Mouse (Mus musculus) midbrain, postnatal 0 days (tissue): Measurements from ENCODE around the gene Aass. TPM values are rescaled to one million over a fixed set of nuclear protein-coding genes. Genes with fewer than 3 reads are reported as not detected.

Experiments
- ATAC-seq: fragments of 200-750 bp; cut with Nextera tagmentation; 2 replicates; pipeline ENCODE4 v1.8.0; 2017; ENCODE audit warnings: moderate number of reproducible peaks, mild to moderate bottlenecking, moderate TSS enrichment, moderate library complexity; ENCODE audit not compliant: low FRiP score
- DNase-seq: peaks from one replicate; pipeline ENCODE4 v3.0.0-alpha.2; 2015; ENCODE audit warnings: low spot score
- H3K27ac ChIP-seq: fragments of 300-500 bp; sonication (generic); 2 replicates; pipeline ENCODE4 v1.5.1; 2014; ENCODE audit warnings: low read depth, mild to moderate bottlenecking, low read length, mixed read lengths
- H3K27me3 ChIP-seq: fragments of 300-500 bp; sonication (generic); 2 replicates; pipeline ENCODE4 v1.6.1; 2014; ENCODE audit warnings: low read length, control low read depth, mixed read lengths; ENCODE audit not compliant: insufficient read depth
- H3K36me3 ChIP-seq: fragments of 300-500 bp; sonication (generic); 2 replicates; pipeline ENCODE4 v1.6.1; 2014; ENCODE audit warnings: low read length, control low read depth, mixed read lengths; ENCODE audit not compliant: insufficient read depth
- H3K4me1 ChIP-seq: fragments of 300-500 bp; sonication (generic); 2 replicates; pipeline ENCODE4 v1.6.1; 2014; ENCODE audit warnings: mild to moderate bottlenecking, control low read depth, antibody characterized with exemption, low read length, mixed read lengths; ENCODE audit not compliant: insufficient read depth
- H3K4me2 ChIP-seq: fragments of 300-500 bp; sonication (generic); 2 replicates; pipeline ENCODE4 v1.6.1; 2014; ENCODE audit warnings: low read depth, mild to moderate bottlenecking, low read length, mixed read lengths; ENCODE audit not compliant: poor library complexity, severe bottlenecking
- H3K4me3 ChIP-seq: fragments of 300-500 bp; sonication (generic); 2 replicates; pipeline ENCODE4 v1.5.1; 2014; ENCODE audit warnings: low read depth, mild to moderate bottlenecking, low read length, moderate library complexity
- H3K9ac ChIP-seq: fragments of 300-500 bp; sonication (generic); replicated peaks from 2 replicates; pipeline ENCODE4 v1.6.1; 2014; ENCODE audit warnings: mild to moderate bottlenecking, low read length, moderate library complexity, mixed read lengths; ENCODE audit not compliant: poor library complexity, severe bottlenecking
- H3K9me3 ChIP-seq: fragments of 300-500 bp; sonication (generic); 2 replicates; pipeline ENCODE4 v1.6.1; 2016; ENCODE audit warnings: low read length, control low read depth
- CTCF ChIP-seq: IDR thresholded peaks from 2 replicates; pipeline ENCODE4 v1.5.1; 2016; ENCODE audit warnings: antibody characterized with exemption, mild to moderate bottlenecking
- WGBS: fragments of 180-500 bp; shearing (Covaris S2); extraction: QIAGEN DNeasy Blood & Tissue Kit; methylation state at CpG from one replicate; pipeline ENCODE4 v1.1.7; 2014; 5-methylcytosine and 5-hydroxymethylcytosine counted together
- polyA plus RNA-seq: library from polyadenylated mRNA; unstranded; fragments of >200 nt; fragmentation: Nextera tagmentation; extraction: Ambion mirVana; gene quantifications from 2 replicates; pipeline ENCODE4 v1.2.1, GENCODE M21; 2015
- total RNA-seq: library from RNA; depleted of rRNA; stranded (reverse); fragments of >200 nt; gene quantifications from 2 replicates; pipeline ENCODE4 v1.2.3, GENCODE M21; 2014; rRNA removed

Aass gene
- total and polyA plus RNA-seq, 2 experiments from 2014 or later = 0.16 to 0.64 TPM

DNA sequence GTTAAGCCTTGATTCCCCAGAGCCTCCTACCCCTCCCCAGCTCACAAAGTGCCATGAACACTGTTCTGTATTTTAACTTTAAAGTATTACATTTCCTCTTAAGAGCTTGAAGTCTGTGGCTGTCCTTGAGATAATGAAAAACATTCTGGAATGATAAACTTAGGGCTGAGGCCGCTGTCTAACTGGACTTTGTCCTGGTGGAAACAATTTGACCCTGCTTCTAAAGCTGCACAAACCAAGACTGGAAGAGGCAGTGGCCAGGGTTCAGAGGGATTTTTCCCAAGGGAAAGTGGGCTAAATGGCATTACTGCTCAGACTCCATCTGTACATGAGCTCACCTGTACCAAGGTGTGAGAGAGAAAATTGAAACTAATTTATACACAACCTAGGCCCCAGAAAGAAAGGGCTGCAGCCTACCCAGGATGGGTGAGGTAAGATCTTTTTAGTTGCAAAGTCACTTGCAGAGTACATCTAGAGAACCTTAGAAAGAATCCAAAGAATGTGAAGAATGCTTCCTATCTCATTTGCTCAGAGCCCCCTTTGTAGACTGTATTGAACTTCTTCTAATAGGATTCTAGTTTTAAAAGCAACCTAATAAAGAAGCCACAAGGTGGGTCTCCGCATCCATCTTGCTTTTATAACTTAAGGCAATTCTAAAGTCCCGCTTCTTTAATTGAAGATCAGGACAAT, 52.6 kb downstream of the Aass start:
- Histone ChIP-seq H3K27ac (no peak overlapping the region), H3K9ac (no peak overlapping the region), H3K36me3 (no peaks in the 10 kb centered on the region), H3K4me3 (no peak overlapping the region), H3K4me2 (no peak overlapping the region), H3K27me3 (no peaks in the 10 kb centered on the region), H3K9me3 (no peaks in the 10 kb centered on the region), H3K4me1 (no peaks in the 10 kb centered on the region)
- TF ChIP-seq CTCF = no peak
- no peak for ATAC-seq
- DNase-seq = no peak
- 76% methylated on average over 3 of the region's 3 CpGs for WGBS

DNA sequence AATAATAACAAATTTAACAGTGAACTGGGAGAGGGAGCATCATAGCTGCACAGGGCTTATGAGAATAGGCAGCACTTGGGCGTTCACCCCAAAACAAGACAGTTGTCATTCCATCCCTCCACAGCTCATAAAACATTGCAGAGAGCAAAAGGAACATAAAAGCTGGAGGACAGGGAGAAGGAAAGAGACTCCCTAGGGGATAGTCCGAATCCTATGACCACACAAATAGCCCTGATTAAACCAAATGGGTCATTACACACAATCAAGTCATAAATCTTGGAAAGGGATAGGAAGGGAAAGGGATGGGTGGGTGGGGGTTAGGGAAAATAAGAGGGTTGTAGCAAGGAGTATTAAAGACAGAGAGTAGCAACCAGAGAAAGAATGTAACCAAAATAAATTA, 54.5 kb downstream of the Aass start:
- Histone ChIP-seq H3K4me1 (no peaks in the 10 kb centered on the region), H3K27ac (no peak overlapping the region), H3K36me3 (no peaks in the 10 kb centered on the region), H3K4me2 (no peak overlapping the region), H3K9me3 (no peaks in the 10 kb centered on the region), H3K4me3 (no peak overlapping the region), H3K27me3 (no peaks in the 10 kb centered on the region), H3K9ac (no peak overlapping the region)
- TF ChIP-seq CTCF = no peak
- ATAC-seq (no peak), DNase-seq (no peak)
- 82% methylated on average over 2 of the region's 2 CpGs for WGBS

DNA sequence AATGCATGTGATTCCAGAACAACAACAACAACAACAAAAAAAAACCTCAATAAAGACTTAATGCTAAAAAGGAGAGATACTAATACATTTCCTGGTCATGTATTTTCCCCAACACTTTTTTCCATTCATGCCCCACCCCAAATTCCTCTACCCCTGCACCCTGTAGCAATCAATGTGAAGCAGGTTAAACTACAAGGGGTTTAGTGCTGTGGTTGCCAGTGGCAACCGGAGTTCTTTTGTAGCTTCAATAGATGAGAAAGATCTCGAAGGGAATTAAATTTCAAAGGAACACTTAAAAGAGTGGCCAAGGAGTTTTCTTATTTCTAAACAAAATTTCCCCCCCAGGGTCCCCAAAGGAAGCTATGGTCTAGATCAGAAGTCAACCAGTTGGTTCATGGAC, 56.7 kb downstream of the Aass start:
- 0 out of 2 replicates have a peak, but pooled peaks have one; percentile 27 for ATAC-seq
- no peaks in the 10 kb centered on the region for H3K36me3 ChIP-seq

DNA sequence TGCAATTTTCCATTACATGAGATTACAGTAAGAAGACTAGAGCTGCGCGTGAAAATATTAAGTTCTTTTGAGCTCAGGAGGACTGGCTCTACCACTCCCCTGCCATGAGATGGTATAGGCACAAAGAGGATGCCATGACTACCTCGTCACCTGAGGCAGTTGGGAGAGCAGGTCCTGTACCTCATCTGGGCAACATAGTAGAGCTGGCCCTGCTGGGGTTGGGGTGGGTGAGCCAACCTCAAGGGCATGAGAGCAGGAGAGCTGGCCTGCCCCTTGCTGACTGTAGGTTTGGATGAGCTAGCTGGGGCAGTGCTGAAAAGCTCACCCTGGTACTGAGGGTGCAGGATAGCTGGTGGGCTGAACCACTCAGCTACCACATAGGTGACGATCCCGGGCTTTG, 77.1 kb downstream of the Aass start:
- DNase-seq (no peak), ATAC-seq (no peak)
- peaks cover 8% of the 10 kb centered on the region; the same call in 1 of the 2 replicates for H3K36me3 ChIP-seq
- no peak overlapping the region for H3K9ac ChIP-seq
- TF ChIP-seq CTCF = no peak
- no peaks in the 10 kb centered on the region for H3K9me3 ChIP-seq
- no peaks in the 10 kb centered on the region for H3K4me1 ChIP-seq
- H3K4me2 ChIP-seq = no peak overlapping the region
- WGBS = 91% methylated on average over 5 of the region's 5 CpGs
- no peak overlapping the region for H3K4me3 ChIP-seq
- no peaks in the 10 kb centered on the region for H3K27me3 ChIP-seq
- H3K27ac ChIP-seq = no peak overlapping the region

More for the DNA sequence above, 56.7 kb downstream of the Aass start:
- DNase-seq = peak; percentile 7
- H3K4me3 ChIP-seq = no peak overlapping the region
- H3K4me1 ChIP-seq = no peaks in the 10 kb centered on the region
- no peak for TF ChIP-seq CTCF
- no peaks in the 10 kb centered on the region for H3K27me3 ChIP-seq
- 30% methylated on average over 2 of the region's 2 CpGs for WGBS
- H3K9ac ChIP-seq = no peak overlapping the region
- no peak overlapping the region for H3K4me2 ChIP-seq
- H3K9me3 ChIP-seq = no peaks in the 10 kb centered on the region
- H3K27ac ChIP-seq = no peak overlapping the region

DNA sequence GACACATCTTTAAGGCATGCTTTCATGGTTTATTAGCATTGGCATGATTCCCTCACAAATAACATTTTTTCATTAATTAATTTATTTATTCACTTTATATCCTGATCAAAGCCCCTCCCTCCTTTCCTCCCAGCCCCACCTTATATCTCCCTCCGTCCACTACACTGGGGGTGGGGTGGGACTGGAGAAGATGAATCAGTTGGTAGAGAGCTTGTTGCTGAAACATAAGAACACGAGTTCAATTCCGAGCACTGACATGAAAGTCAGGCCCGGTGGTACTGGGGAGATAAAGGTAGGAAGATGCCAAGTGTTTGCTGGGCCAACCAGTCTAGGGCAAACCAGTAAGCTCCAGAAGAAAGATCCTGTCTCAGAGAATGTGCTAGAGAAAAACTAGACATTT, 84.0 kb downstream of the Aass start:
- Histone ChIP-seq H3K4me1 (no peaks in the 10 kb centered on the region), H3K9me3 (no peaks in the 10 kb centered on the region), H3K4me3 (no peak overlapping the region), H3K9ac (no peak overlapping the region), H3K27ac (no peak overlapping the region), H3K4me2 (no peak overlapping the region), H3K36me3 (peaks cover 12% of the 10 kb centered on the region), H3K27me3 (no peaks in the 10 kb centered on the region)
- DNase-seq (no peak), ATAC-seq (no peak)
- whole genome bisulfite sequencing = 91% methylated on average over 4 of the region's 4 CpGs
- no peak for TF ChIP-seq CTCF

DNA sequence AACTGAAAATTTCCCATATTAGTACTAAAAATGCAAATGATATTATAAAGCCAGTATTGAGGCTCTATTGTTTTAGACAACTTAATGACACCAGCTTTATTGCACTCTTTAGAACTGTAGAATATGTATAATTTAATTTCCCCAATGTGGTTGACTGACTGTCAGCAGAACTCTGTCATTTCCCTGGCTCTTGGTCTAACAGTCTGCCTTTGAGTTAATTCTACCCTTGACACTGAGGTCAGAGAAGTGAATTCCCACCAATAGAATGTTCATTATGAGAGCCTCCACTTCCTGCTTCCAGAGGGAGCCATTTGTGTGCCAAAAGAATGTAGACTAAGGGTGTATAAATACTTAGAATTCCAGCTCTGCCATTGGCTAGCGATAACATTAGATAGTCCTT, 104.5 kb downstream of the Aass start:
- H3K4me3 ChIP-seq = no peak overlapping the region
- H3K27ac ChIP-seq = no peak overlapping the region
- no peak overlapping the region for H3K9ac ChIP-seq
- no peaks in the 10 kb centered on the region for H3K27me3 ChIP-seq
- H3K4me1 ChIP-seq = no peaks in the 10 kb centered on the region
- H3K4me2 ChIP-seq = no peak overlapping the region
- H3K9me3 ChIP-seq = no peaks in the 10 kb centered on the region
- ATAC-seq (no peak), DNase-seq (no peak)
- 85% methylated on average over 1 of the region's 1 CpGs for WGBS
- no peak for TF ChIP-seq CTCF
- H3K36me3 ChIP-seq = peaks cover 5% of the 10 kb centered on the region; the same call in 1 of the 2 replicates

Other genes starting within 250 kb of the Aass start
- gene Fezf1, start 115.4 kb upstream of the Aass start, total RNA-seq = 0.90 and 1.3 TPM in 2 replicates
- 5.8 and 10.8 TPM in 2 replicates for gene Fezf1, start 115.4 kb upstream of the Aass start, polyA plus RNA-seq